Mouse (Mus musculus) C2C12 (cell line): ENCODE data around the gene Anapc1. TPM values are rescaled to one million over a fixed set of nuclear protein-coding genes. Genes with fewer than 3 reads are reported as not detected.

ENCODE experiments used
- H3K27me3 ChIP-seq: one replicate; pipeline ENCODE4 v1.6.1; 2011; ENCODE audit not compliant: control insufficient read depth, insufficient read depth, insufficient read length
- H3K36me3 ChIP-seq: one replicate; pipeline ENCODE4 v1.6.1; 2011; ENCODE audit not compliant: control insufficient read depth, insufficient read depth
- H3K4me3 ChIP-seq: one replicate; pipeline ENCODE4 v1.5.1; 2011; ENCODE audit warnings: mild to moderate bottlenecking, control low read depth; ENCODE audit not compliant: poor library complexity, insufficient read depth, severe bottlenecking
- H3K79me2 ChIP-seq: one replicate; pipeline ENCODE4 v1.6.1; 2011; ENCODE audit not compliant: control insufficient read depth, insufficient read depth
- H3K79me3 ChIP-seq: one replicate; pipeline ENCODE4 v1.6.1; 2011; ENCODE audit warnings: low read depth, control low read depth
- H3ac ChIP-seq: one replicate; pipeline ENCODE3; 2011; ENCODE audit warnings: low read depth; ENCODE audit not compliant: control insufficient read depth, insufficient read length
- CEBPB ChIP-seq: IDR thresholded peaks from one replicate; pipeline ENCODE4 v1.6.1; 2011; ENCODE audit warnings: low read depth, mild to moderate bottlenecking, control low read depth, moderate library complexity
- CTCF ChIP-seq: IDR thresholded peaks from one replicate; pipeline ENCODE4 v1.5.1; 2011; ENCODE audit not compliant: control insufficient read depth, insufficient read depth, insufficient read length
- FOSL1 ChIP-seq: IDR thresholded peaks from one replicate; pipeline ENCODE4 v1.8.0; 2011; ENCODE audit warnings: mild to moderate bottlenecking, low read length; ENCODE audit not compliant: poor library complexity, insufficient read depth, severe bottlenecking
- MAX ChIP-seq: IDR thresholded peaks from one replicate; pipeline ENCODE4 v1.6.1; 2011; ENCODE audit warnings: mild to moderate bottlenecking, control low read depth
- MYOD1 ChIP-seq: IDR thresholded peaks from one replicate; pipeline ENCODE4 v1.6.1; 2011; ENCODE audit warnings: low read depth; ENCODE audit not compliant: control insufficient read depth, insufficient read length
- MYOG ChIP-seq: IDR thresholded peaks from one replicate; pipeline ENCODE4 v1.6.1; 2011; ENCODE audit not compliant: control insufficient read depth, insufficient read length; ENCODE audit errors: extremely low read depth
- USF1 ChIP-seq: IDR thresholded peaks from one replicate; pipeline ENCODE4 v1.6.1; 2011; ENCODE audit warnings: low read depth, mild to moderate bottlenecking, control low read depth, moderate library complexity
- long read RNA-seq, 2 experiments: library from polyadenylated mRNA; unstranded; transcript quantifications; one replicate each; pipeline ENCODE4 v2.0.0; 2019 to 2020
- polyA plus RNA-seq: library from polyadenylated mRNA; unstranded; fragments of >200 nt; fragmentation: generic; extraction: Trizol; gene quantifications from one replicate; pipeline ENCODE4 v1.2.1, GENCODE M21; 2012; ENCODE audit warnings: missing spikeins

Gene Anapc1
- 45.3 TPM for polyA plus RNA-seq
- long read RNA-seq, experiment 1, full-length matches to known transcripts = 1 of 13 reads
- long read RNA-seq, experiment 1, partial matches to known transcripts = 10 of 13 reads
- long read RNA-seq, experiment 1, other reads (novel, unspliced or antisense) = 2 of 13 reads
- long read RNA-seq, experiment 2, full-length matches to known transcripts = 83 of 178 reads
- long read RNA-seq, experiment 2, partial matches to known transcripts = 74 of 178 reads
- long read RNA-seq, experiment 2, other reads (novel, unspliced or antisense) = 21 of 178 reads

DNA sequence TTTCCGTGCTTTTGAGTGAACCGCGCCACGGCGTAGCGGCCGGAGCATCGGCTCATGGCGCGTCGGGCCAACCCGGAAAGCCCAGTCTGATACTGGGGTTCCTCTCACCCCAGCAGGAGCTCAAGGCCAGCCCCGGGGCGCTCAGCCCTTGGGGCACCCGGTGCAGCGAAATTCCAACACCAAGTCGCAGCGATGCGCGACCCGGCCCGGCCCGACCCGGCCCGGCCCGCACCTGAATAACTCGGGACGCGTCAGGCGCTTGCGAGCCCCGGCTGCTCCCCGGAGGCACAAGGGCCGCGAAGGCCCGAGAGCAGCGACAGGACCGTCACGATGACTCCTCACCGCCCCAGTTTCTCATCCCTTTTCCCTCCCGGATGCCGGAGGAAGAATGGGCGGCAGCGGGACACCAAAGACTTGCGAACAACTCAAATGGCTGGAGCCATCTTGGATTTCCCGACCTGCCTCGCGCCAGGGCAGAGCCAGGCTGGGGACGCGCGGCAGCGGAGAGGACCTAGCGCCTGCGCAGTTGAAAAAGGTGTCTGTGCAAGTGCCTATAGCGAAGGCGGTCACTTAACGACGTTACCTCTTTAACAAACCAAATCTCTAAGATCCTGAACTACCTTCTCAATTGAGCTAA, at the start of gene Anapc1:
TSS of gene Anapc1 (minus strand) at position 471 of the 637 bp plus-strand sequence.
- Histone ChIP-seq H3ac (peak within 1 kb of the TSS; percentile 99), H3K36me3 (peaks cover 13% of the 10 kb centered on the region), H3K79me3 (peaks cover 29% of the 10 kb centered on the region), H3K4me3 (peak within 1 kb of the TSS; percentile 92), H3K79me2 (peaks cover 36% of the 10 kb centered on the region), H3K27me3 (no peaks in the 10 kb centered on the region)
- TF ChIP-seq MYOG (no peak), FOSL1 (no peak), CEBPB (no peak), MYOD1 (no peak), MAX (peak; percentile 94), USF1 (no peak)

DNA sequence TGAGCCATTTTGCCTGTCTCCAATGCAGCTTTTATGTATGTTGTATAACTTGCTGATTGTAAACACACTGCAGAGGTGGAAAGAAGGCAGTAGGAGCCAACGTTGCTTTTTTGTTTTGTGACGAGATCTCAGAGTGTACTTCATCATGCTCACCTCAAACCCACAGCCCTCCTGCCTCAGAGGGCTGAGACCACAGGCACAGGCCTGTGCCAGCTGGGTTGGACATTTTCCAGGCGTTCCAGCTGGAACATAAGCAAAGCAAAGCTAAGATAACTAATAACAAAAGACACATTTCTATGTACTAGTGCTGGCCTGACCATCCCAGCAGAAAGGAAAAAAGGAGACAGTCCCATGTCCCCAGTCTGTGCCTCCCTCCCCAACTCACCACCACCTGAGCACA, 47.9 kb upstream of the Anapc1 start:
- peaks cover 3% of the 10 kb centered on the region for H3K36me3 ChIP-seq
- no peak for TF ChIP-seq FOSL1
- no peak for TF ChIP-seq MAX
- TF ChIP-seq MYOD1 = no peak
- no peak for TF ChIP-seq MYOG
- TF ChIP-seq USF1 = no peak
- no peak for TF ChIP-seq CTCF
- TF ChIP-seq CEBPB = no peak
- no peaks in the 10 kb centered on the region for H3K27me3 ChIP-seq
- H3ac ChIP-seq = no peak overlapping the region
- H3K79me2 ChIP-seq = no peaks in the 10 kb centered on the region
- H3K79me3 ChIP-seq = no peaks in the 10 kb centered on the region
- H3K4me3 ChIP-seq = no peak overlapping the region

GRCm38 (mm10) chr2:128731951-128732350, 44.8 kb upstream of the Anapc1 start:
- no peak overlapping the region for H3ac ChIP-seq
- no peaks in the 10 kb centered on the region for H3K79me2 ChIP-seq
- TF ChIP-seq MYOD1 (no peak), CEBPB (no peak)
- H3K79me3 ChIP-seq = no peaks in the 10 kb centered on the region
- no peaks in the 10 kb centered on the region for H3K27me3 ChIP-seq
- peaks cover 3% of the 10 kb centered on the region for H3K36me3 ChIP-seq
- H3K4me3 ChIP-seq = no peak overlapping the region

GRCm38 (mm10) chr2:128731514-128731913, 44.3 kb upstream of the Anapc1 start:
- TF ChIP-seq MYOD1 (no peak), CEBPB (no peak), FOSL1 (no peak), CTCF (no peak), USF1 (no peak), MYOG (no peak), MAX (no peak)
- Histone ChIP-seq H3K79me3 (no peaks in the 10 kb centered on the region), H3K4me3 (no peak overlapping the region), H3K27me3 (no peaks in the 10 kb centered on the region), H3K79me2 (no peaks in the 10 kb centered on the region), H3ac (no peak overlapping the region), H3K36me3 (peaks cover 3% of the 10 kb centered on the region)

GRCm38 (mm10) chr2:128729141-128729540, 42.0 kb upstream of the Anapc1 start:
- no peaks in the 10 kb centered on the region for H3K27me3 ChIP-seq

DNA sequence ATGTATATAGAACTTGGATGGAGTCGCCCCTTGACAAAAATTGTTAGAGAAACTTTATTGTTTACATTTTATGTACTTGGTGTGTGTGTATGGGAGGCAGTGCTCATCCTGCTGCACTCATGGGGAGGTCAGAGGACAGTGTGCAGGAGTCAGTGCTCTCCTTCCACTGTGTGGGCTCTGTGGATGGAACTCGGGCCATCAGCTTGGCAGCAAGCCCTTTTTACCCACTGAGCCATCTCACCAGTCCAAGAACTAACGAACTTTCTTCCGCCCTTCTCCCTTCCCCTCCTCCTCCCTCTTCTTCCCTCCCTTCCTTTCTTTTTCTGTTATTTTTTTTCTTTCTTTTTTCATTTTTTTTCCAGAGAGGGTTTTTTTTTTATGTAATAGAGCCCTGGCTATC, 40.9 kb upstream of the Anapc1 start:
- no peaks in the 10 kb centered on the region for H3K79me2 ChIP-seq
- H3ac ChIP-seq = no peak overlapping the region
- H3K79me3 ChIP-seq = no peaks in the 10 kb centered on the region
- TF ChIP-seq MYOG (no peak), FOSL1 (no peak), CTCF (no peak), MAX (no peak), MYOD1 (no peak), USF1 (no peak), CEBPB (no peak)
- H3K36me3 ChIP-seq = no peaks in the 10 kb centered on the region
- H3K4me3 ChIP-seq = no peak overlapping the region
- no peaks in the 10 kb centered on the region for H3K27me3 ChIP-seq

More at GRCm38 (mm10) chr2:128729141-128729540, 42.0 kb upstream of the Anapc1 start:
- H3K79me2 ChIP-seq = no peaks in the 10 kb centered on the region
- TF ChIP-seq MYOD1 = no peak
- no peak for TF ChIP-seq MAX
- no peak for TF ChIP-seq CTCF
- TF ChIP-seq FOSL1 = no peak
- no peak for TF ChIP-seq USF1
- TF ChIP-seq MYOG = no peak
- no peak for TF ChIP-seq CEBPB
- no peaks in the 10 kb centered on the region for H3K79me3 ChIP-seq
- H3K4me3 ChIP-seq = no peak overlapping the region
- peaks cover 3% of the 10 kb centered on the region for H3K36me3 ChIP-seq
- H3ac ChIP-seq = no peak overlapping the region
